In the genomic region with DNA sequence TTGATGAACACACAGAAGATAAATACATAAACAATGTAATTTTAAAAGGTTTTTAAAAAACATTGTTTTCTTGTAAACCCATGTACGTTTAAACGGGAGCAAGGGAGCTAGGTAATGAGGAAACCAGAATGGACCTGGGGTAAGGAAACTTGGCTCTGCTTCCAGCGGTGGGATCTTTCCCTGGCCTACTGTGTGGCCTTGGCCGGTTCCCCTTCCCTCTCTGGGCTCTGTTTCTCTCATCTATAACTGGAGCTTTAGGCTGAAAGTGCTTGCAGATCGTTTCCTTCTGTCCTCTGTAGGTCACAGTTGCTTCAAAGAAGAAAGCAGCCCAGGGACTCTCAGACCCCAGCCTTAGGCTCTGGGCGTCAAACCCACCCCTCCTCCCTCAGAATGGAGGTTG, we compare ENCODE assay signal across 17 mouse cellular contexts.
DNase-seq lines count a peak whose midpoint lies in the region; ATAC-seq and TF ChIP-seq lines count a peak whose summit lies in the region.
"Had no signal": no experiment of that assay in that cellular context is flagged by ENCODE, and none has a peak within 500 bp of the region (broad histone marks: within the 10 kb centered on the region; RNA-seq: fewer than 3 reads in every experiment).

No protein-coding gene starts in this region.

- ATAC-seq in hindbrain, postnatal 0 days, result no peak
- no peak for ATAC-seq in embryonic facial prominence, embryonic 11.5 days (replicated peaks; ENCODE audit: insufficient number of reproducible peaks, low FRiP score, low TSS enrichment, low read depth)
- ATAC-seq in embryonic facial prominence, embryonic 14.5 days (ENCODE audit: low read depth), result peak; percentile 35; the same call in 1 of the 2 replicates
- ATAC-seq in limb, embryonic 15.5 days (ENCODE audit: insufficient number of reproducible peaks, low FRiP score, low TSS enrichment, low read depth), result peak; percentile 53; the same call in 1 of the 2 replicates
- no peak for ATAC-seq in forebrain, embryonic 12.5 days (ENCODE audit: low FRiP score)
- ATAC-seq: forebrain, embryonic 14.5 days had no signal

- no peak overlapping the region for H3K4me3 ChIP-seq in hindbrain, embryonic 10.5 days
- H3K4me3 ChIP-seq in hindbrain, postnatal 0 days (ENCODE audit: low read length), result no peak overlapping the region
- H3K4me3 ChIP-seq in embryonic facial prominence, embryonic 11.5 days (ENCODE audit: low read depth, low read length), result no peak overlapping the region
- no peak overlapping the region for H3K4me3 ChIP-seq in embryonic facial prominence, embryonic 14.5 days (ENCODE audit: low read depth, low read length)
- no peak overlapping the region for H3K4me3 ChIP-seq in limb, embryonic 15.5 days
- H3K4me3 ChIP-seq in forebrain, embryonic 12.5 days (replicated peaks), result no peak overlapping the region
- H3K4me3 ChIP-seq: heart, embryonic 15.5 days; megakaryocyte, embryonic 14.5 days had no signal

- no peaks in the 10 kb centered on the region for H3K9me3 ChIP-seq in hindbrain, embryonic 10.5 days
- H3K9me3 ChIP-seq in hindbrain, postnatal 0 days (ENCODE audit: low read length), result no peaks in the 10 kb centered on the region
- no peaks in the 10 kb centered on the region for H3K9me3 ChIP-seq in embryonic facial prominence, embryonic 11.5 days (replicated peaks; ENCODE audit: control insufficient read depth, low read length)
- no peaks in the 10 kb centered on the region for H3K9me3 ChIP-seq in embryonic facial prominence, embryonic 14.5 days (ENCODE audit: control insufficient read depth, low read length)
- no peaks in the 10 kb centered on the region for H3K9me3 ChIP-seq in limb, embryonic 15.5 days
- H3K9me3 ChIP-seq in forebrain, embryonic 12.5 days, result no peaks in the 10 kb centered on the region
- H3K9me3 ChIP-seq: heart, embryonic 15.5 days; megakaryocyte, embryonic 14.5 days had no signal

- no peaks in the 10 kb centered on the region for H3K36me3 ChIP-seq in hindbrain, embryonic 10.5 days
- H3K36me3 ChIP-seq in hindbrain, postnatal 0 days (ENCODE audit: insufficient read depth, low read length), result no peaks in the 10 kb centered on the region
- no peaks in the 10 kb centered on the region for H3K36me3 ChIP-seq in embryonic facial prominence, embryonic 11.5 days (replicated peaks; ENCODE audit: control insufficient read depth, insufficient read depth, low read depth, low read length)
- no peaks in the 10 kb centered on the region for H3K36me3 ChIP-seq in embryonic facial prominence, embryonic 14.5 days (ENCODE audit: control insufficient read depth, insufficient read depth, low read length)
- H3K36me3 ChIP-seq in limb, embryonic 15.5 days, result no peaks in the 10 kb centered on the region
- H3K36me3 ChIP-seq in forebrain, embryonic 12.5 days (replicated peaks), result no peaks in the 10 kb centered on the region
- H3K36me3 ChIP-seq: heart, embryonic 15.5 days had no signal

- H3K4me2 ChIP-seq in hindbrain, postnatal 0 days (ENCODE audit: low read depth, low read length), result no peak overlapping the region
- no peak overlapping the region for H3K4me2 ChIP-seq in embryonic facial prominence, embryonic 11.5 days (ENCODE audit: low read depth, low read length)
- H3K4me2 ChIP-seq in embryonic facial prominence, embryonic 14.5 days (ENCODE audit: low read depth, low read length), result no peak overlapping the region
- no peak overlapping the region for H3K4me2 ChIP-seq in limb, embryonic 15.5 days
- H3K4me2 ChIP-seq in forebrain, embryonic 12.5 days, result no peak overlapping the region
- H3K4me2 ChIP-seq: heart, embryonic 15.5 days had no signal

- no peaks in the 10 kb centered on the region for H3K27me3 ChIP-seq in hindbrain, embryonic 10.5 days (ENCODE audit: insufficient read depth, poor library complexity, severe bottlenecking)
- no peaks in the 10 kb centered on the region for H3K27me3 ChIP-seq in hindbrain, postnatal 0 days (ENCODE audit: insufficient read depth, low read length)
- H3K27me3 ChIP-seq in embryonic facial prominence, embryonic 11.5 days (ENCODE audit: control insufficient read depth, insufficient read depth, low read length), result no peaks in the 10 kb centered on the region
- no peaks in the 10 kb centered on the region for H3K27me3 ChIP-seq in embryonic facial prominence, embryonic 14.5 days (replicated peaks; ENCODE audit: control insufficient read depth, insufficient read depth, low read length)
- no peaks in the 10 kb centered on the region for H3K27me3 ChIP-seq in limb, embryonic 15.5 days
- H3K27me3 ChIP-seq in forebrain, embryonic 12.5 days, result no peaks in the 10 kb centered on the region
- H3K27me3 ChIP-seq: heart, embryonic 15.5 days had no signal

- 74% methylated on average over 6 of the region's 6 CpGs for WGBS in hindbrain, embryonic 10.5 days
- WGBS in hindbrain, postnatal 0 days, result 82% methylated on average over 6 of the region's 6 CpGs
- 61% methylated on average over 6 of the region's 6 CpGs for WGBS in embryonic facial prominence, embryonic 11.5 days
- WGBS in embryonic facial prominence, embryonic 14.5 days, result 51% methylated on average over 6 of the region's 6 CpGs
- 35% methylated on average over 6 of the region's 6 CpGs for WGBS in limb, embryonic 15.5 days
- WGBS in forebrain, embryonic 12.5 days, result 83% methylated on average over 6 of the region's 6 CpGs

- DNase-seq in hindbrain, embryonic 10.5 days (ENCODE audit: low spot score), result no peak
- DNase-seq in hindbrain, postnatal 0 days (ENCODE audit: low spot score), result no peak
- DNase-seq in embryonic facial prominence, embryonic 11.5 days (ENCODE audit: low spot score), result peak; percentile 12
- no peak for DNase-seq in embryonic facial prominence, embryonic 14.5 days (ENCODE audit: low spot score)
- no peak for DNase-seq in right cerebral cortex, adult 18-20 months
- DNase-seq: adrenal gland, postnatal 36 days; cerebellum, adult 11-12 months; cerebellum, postnatal 36 days; kidney, adult 9 months; liver; lung, postnatal 14 days; midbrain, embryonic 14.5 days had no signal

- H3K9ac ChIP-seq in hindbrain, postnatal 0 days (replicated peaks; ENCODE audit: low read length), result no peak overlapping the region
- H3K9ac ChIP-seq in embryonic facial prominence, embryonic 11.5 days (replicated peaks; ENCODE audit: low read length), result no peak overlapping the region
- no peak overlapping the region for H3K9ac ChIP-seq in embryonic facial prominence, embryonic 14.5 days (ENCODE audit: low read depth, low read length)
- 0 out of 2 replicates have a peak overlapping the region, but pooled peaks have one; percentile 15 for H3K9ac ChIP-seq in limb, embryonic 15.5 days
- H3K9ac ChIP-seq in forebrain, embryonic 12.5 days, result no peak overlapping the region
- H3K9ac ChIP-seq: heart, embryonic 15.5 days had no signal

- H3K4me1 ChIP-seq in hindbrain, embryonic 10.5 days (replicated peaks), result peaks cover 17% of the 10 kb centered on the region; the same call in 1 of the 2 replicates
- no peaks in the 10 kb centered on the region for H3K4me1 ChIP-seq in hindbrain, postnatal 0 days (ENCODE audit: insufficient read depth, low read length)
- no peaks in the 10 kb centered on the region for H3K4me1 ChIP-seq in embryonic facial prominence, embryonic 11.5 days (ENCODE audit: control insufficient read depth, insufficient read depth, low read length)
- peaks cover 32% of the 10 kb centered on the region for H3K4me1 ChIP-seq in embryonic facial prominence, embryonic 14.5 days (ENCODE audit: control insufficient read depth, insufficient read depth, low read length)
- peaks cover 38% of the 10 kb centered on the region for H3K4me1 ChIP-seq in limb, embryonic 15.5 days
- H3K4me1 ChIP-seq in forebrain, embryonic 12.5 days, result no peaks in the 10 kb centered on the region
- H3K4me1 ChIP-seq: megakaryocyte, embryonic 14.5 days had no signal

- no peak for TF ChIP-seq CTCF in hindbrain, postnatal 0 days (IDR thresholded peaks at IDR 0.05; ENCODE audit: low read depth)

- peak overlapping the region; percentile 50; the same call in 1 of the 2 replicates for H3K27ac ChIP-seq in hindbrain, embryonic 10.5 days
- H3K27ac ChIP-seq in hindbrain, postnatal 0 days, result no peak overlapping the region
- no peak overlapping the region for H3K27ac ChIP-seq in embryonic facial prominence, embryonic 11.5 days (replicated peaks; ENCODE audit: low read depth, low read length)
- H3K27ac ChIP-seq in embryonic facial prominence, embryonic 14.5 days (replicated peaks; ENCODE audit: low read depth, low read length), result peak overlapping the region; percentile 74
- peak overlapping the region; percentile 79 for H3K27ac ChIP-seq in limb, embryonic 15.5 days
- no peak overlapping the region for H3K27ac ChIP-seq in forebrain, embryonic 12.5 days
- H3K27ac ChIP-seq: heart, embryonic 15.5 days had no signal

Comparison
In these comparisons a context has a peak if more than half of its experiments do, and no peak if none do; other contexts are left out.
1. H3K27ac ChIP-seq: peak in hindbrain, embryonic 10.5 days (single experiment), embryonic facial prominence, embryonic 14.5 days (single experiment) and limb, embryonic 15.5 days (single experiment); none in hindbrain, postnatal 0 days (single experiment), embryonic facial prominence, embryonic 11.5 days (single experiment) and forebrain, embryonic 12.5 days (single experiment).
2. ATAC-seq: peak in embryonic facial prominence, embryonic 14.5 days (single experiment) and limb, embryonic 15.5 days (single experiment); none in hindbrain, postnatal 0 days (single experiment), embryonic facial prominence, embryonic 11.5 days (single experiment) and forebrain, embryonic 12.5 days (single experiment).